10 mouse cellular contexts compared by ENCODE assay signal in genomic region chr8:110859651-110860501, GRCm38 (mm10). TPM values are rescaled to one million over a fixed set of nuclear protein-coding genes. Genes with fewer than 3 reads are reported as not detected.
DNase-seq lines count a peak whose midpoint lies in the region; ATAC-seq and TF ChIP-seq lines count a peak whose summit lies in the region.
"Had no signal": no experiment of that assay in that cellular context is flagged by ENCODE, and none has a peak within 500 bp of the region (broad histone marks: within the 10 kb centered on the region; RNA-seq: fewer than 3 reads in every experiment).

No protein-coding gene starts in this region.

- ATAC-seq in forebrain, postnatal 0 days, result no peak
- ATAC-seq in forebrain, embryonic 13.5 days, result no peak
- ATAC-seq in stomach, postnatal 0 days (ENCODE audit: low FRiP score, low TSS enrichment), result no peak

- H3K4me2 ChIP-seq in forebrain, postnatal 0 days (ENCODE audit: low read depth), result no peak overlapping the region
- H3K4me2 ChIP-seq in forebrain, embryonic 13.5 days, result no peak overlapping the region
- no peak overlapping the region for H3K4me2 ChIP-seq in stomach, postnatal 0 days (replicated peaks; ENCODE audit: low read depth)
- H3K4me2 ChIP-seq: limb, embryonic 15.5 days had no signal

- no peak overlapping the region for H3K4me3 ChIP-seq in forebrain, postnatal 0 days (ENCODE audit: low read depth, low read length)
- H3K4me3 ChIP-seq in forebrain, embryonic 13.5 days, result no peak overlapping the region
- no peak overlapping the region for H3K4me3 ChIP-seq in stomach, postnatal 0 days (ENCODE audit: low read depth, low read length)
- H3K4me3 ChIP-seq: erythroblast, embryonic 14.5 days; limb, embryonic 15.5 days had no signal

- peaks cover 73% of the 10 kb centered on the region for H3K36me3 ChIP-seq in forebrain, postnatal 0 days (ENCODE audit: insufficient read depth)
- H3K36me3 ChIP-seq in forebrain, embryonic 13.5 days (ENCODE audit: poor library complexity, severe bottlenecking), result peaks cover 94% of the 10 kb centered on the region
- peaks cover 14% of the 10 kb centered on the region for H3K36me3 ChIP-seq in stomach, postnatal 0 days (ENCODE audit: control insufficient read depth, insufficient read depth, low read length)

- DNase-seq in forebrain, postnatal 0 days, result peak; percentile 17
- DNase-seq in spleen, adult 12 weeks (ENCODE audit: low spot score), result peak; percentile 34
- DNase-seq in spleen, postnatal 14 days (ENCODE audit: low spot score in 2 of 2), result no peak
- DNase-seq in embryo, embryonic 10.5 days (ENCODE audit: low spot score), result peak; percentile 48
- DNase-seq in stomach, postnatal 0 days (ENCODE audit: low spot score), result no peak
- no peak for DNase-seq in right cerebral cortex, postnatal 4 days
- DNase-seq in urinary bladder, postnatal 14 days (ENCODE audit: low spot score), result no peak

- H3K9me3 ChIP-seq in forebrain, postnatal 0 days (ENCODE audit: low read length), result no peaks in the 10 kb centered on the region
- H3K9me3 ChIP-seq in forebrain, embryonic 13.5 days (replicated peaks), result no peaks in the 10 kb centered on the region
- no peaks in the 10 kb centered on the region for H3K9me3 ChIP-seq in stomach, postnatal 0 days (ENCODE audit: control insufficient read depth, low read length)
- H3K9me3 ChIP-seq: limb, embryonic 15.5 days had no signal

- H3K9ac ChIP-seq in forebrain, postnatal 0 days, result no peak overlapping the region
- no peak overlapping the region for H3K9ac ChIP-seq in forebrain, embryonic 13.5 days
- H3K9ac ChIP-seq in stomach, postnatal 0 days (ENCODE audit: low read length), result no peak overlapping the region
- H3K9ac ChIP-seq: limb, embryonic 15.5 days had no signal

- H3K27ac ChIP-seq in forebrain, postnatal 0 days (ENCODE audit: low read depth, low read length), result no peak overlapping the region
- no peak overlapping the region for H3K27ac ChIP-seq in forebrain, embryonic 13.5 days
- no peak overlapping the region for H3K27ac ChIP-seq in stomach, postnatal 0 days (replicated peaks)
- H3K27ac ChIP-seq: limb, embryonic 15.5 days had no signal

- no peak for TF ChIP-seq EP300 in stomach, postnatal 0 days (optimal IDR thresholded peaks at IDR 0.05)

- H3K4me1 ChIP-seq in forebrain, postnatal 0 days (ENCODE audit: insufficient read depth), result no peaks in the 10 kb centered on the region
- H3K4me1 ChIP-seq in forebrain, embryonic 13.5 days, result no peaks in the 10 kb centered on the region
- no peaks in the 10 kb centered on the region for H3K4me1 ChIP-seq in stomach, postnatal 0 days (replicated peaks; ENCODE audit: control insufficient read depth, insufficient read depth)
- H3K4me1 ChIP-seq: limb, embryonic 15.5 days had no signal

- H3K27me3 ChIP-seq in forebrain, postnatal 0 days (ENCODE audit: insufficient read depth, low read length), result no peaks in the 10 kb centered on the region
- H3K27me3 ChIP-seq in forebrain, embryonic 13.5 days, result no peaks in the 10 kb centered on the region
- H3K27me3 ChIP-seq in stomach, postnatal 0 days (ENCODE audit: control insufficient read depth, insufficient read depth, low read length), result no peaks in the 10 kb centered on the region
- H3K27me3 ChIP-seq: limb, embryonic 15.5 days had no signal

- TF ChIP-seq CTCF in forebrain, postnatal 0 days (IDR thresholded peaks at IDR 0.05; ENCODE audit: low read depth), result peak; percentile 36
- TF ChIP-seq CTCF in stomach, postnatal 0 days (IDR thresholded peaks at IDR 0.05; ENCODE audit: low read depth), result peak; percentile 67

- 80% methylated on average over 7 of the region's 7 CpGs for WGBS in forebrain, postnatal 0 days
- WGBS in forebrain, embryonic 13.5 days, result 89% methylated on average over 7 of the region's 7 CpGs
- 76% methylated on average over 7 of the region's 7 CpGs for WGBS in stomach, postnatal 0 days

RNA-seq across cellular contexts. Expression of gene Sf3b3, which starts 13.3 kb away (rescaled TPM):
- total RNA-seq in forebrain, postnatal 0 days (2014; rRNA removed), result 80.3 and 99.2 TPM in 2 replicates
- 52.9 and 64.8 TPM in 2 replicates for polyA plus RNA-seq in forebrain, postnatal 0 days (2015; fragmentation: Nextera tagmentation; extraction: Ambion mirVana)
- 136 and 153 TPM in 2 replicates for polyA plus RNA-seq in forebrain, embryonic 13.5 days (2015; fragmentation: Nextera tagmentation; extraction: Ambion mirVana)
- polyA plus RNA-seq in stomach, postnatal 0 days (2015; fragmentation: Nextera tagmentation; extraction: Ambion mirVana), result 38.6 and 39.0 TPM in 2 replicates

RNA-seq across cellular contexts. Expression of gene Cog4, which starts 13.5 kb away (rescaled TPM):
- total RNA-seq in forebrain, postnatal 0 days (2014; rRNA removed), result 50.5 and 63.5 TPM in 2 replicates
- polyA plus RNA-seq in forebrain, postnatal 0 days (2015; fragmentation: Nextera tagmentation; extraction: Ambion mirVana), result 35.2 and 45.3 TPM in 2 replicates
- 61.4 and 62.1 TPM in 2 replicates for polyA plus RNA-seq in forebrain, embryonic 13.5 days (2015; fragmentation: Nextera tagmentation; extraction: Ambion mirVana)
- polyA plus RNA-seq in stomach, postnatal 0 days (2015; fragmentation: Nextera tagmentation; extraction: Ambion mirVana), result 34.1 and 34.9 TPM in 2 replicates

RNA-seq across cellular contexts. Expression of gene Fuk, which starts 42.4 kb away (rescaled TPM):
- total RNA-seq in forebrain, postnatal 0 days (2014; rRNA removed), result 8.8 and 12.4 TPM in 2 replicates
- polyA plus RNA-seq in forebrain, postnatal 0 days (2015; fragmentation: Nextera tagmentation; extraction: Ambion mirVana), result 3.5 and 4.5 TPM in 2 replicates
- polyA plus RNA-seq in forebrain, embryonic 13.5 days (2015; fragmentation: Nextera tagmentation; extraction: Ambion mirVana), result 8.8 and 10.3 TPM in 2 replicates
- 6.0 and 6.5 TPM in 2 replicates for polyA plus RNA-seq in stomach, postnatal 0 days (2015; fragmentation: Nextera tagmentation; extraction: Ambion mirVana)

RNA-seq across cellular contexts. Expression of gene Il34, which starts 54.2 kb away (rescaled TPM):
- total RNA-seq in forebrain, postnatal 0 days (2014; rRNA removed), result 10.2 and 11.1 TPM in 2 replicates
- polyA plus RNA-seq in forebrain, postnatal 0 days (2015; fragmentation: Nextera tagmentation; extraction: Ambion mirVana), result 8.8 and 9.1 TPM in 2 replicates
- 1.2 and 1.3 TPM in 2 replicates for polyA plus RNA-seq in forebrain, embryonic 13.5 days (2015; fragmentation: Nextera tagmentation; extraction: Ambion mirVana)
- 5.0 and 6.4 TPM in 2 replicates for polyA plus RNA-seq in stomach, postnatal 0 days (2015; fragmentation: Nextera tagmentation; extraction: Ambion mirVana)
- polyA plus RNA-seq: erythroblast, embryonic 14.5 days had no signal

RNA-seq across cellular contexts. Expression of gene St3gal2, which starts 59.8 kb away (rescaled TPM):
- 27.4 and 30.7 TPM in 2 replicates for total RNA-seq in forebrain, postnatal 0 days (2014; rRNA removed)
- 16.0 and 22.1 TPM in 2 replicates for polyA plus RNA-seq in forebrain, postnatal 0 days (2015; fragmentation: Nextera tagmentation; extraction: Ambion mirVana)
- 17.1 and 18.1 TPM in 2 replicates for polyA plus RNA-seq in forebrain, embryonic 13.5 days (2015; fragmentation: Nextera tagmentation; extraction: Ambion mirVana)
- 7.1 and 7.3 TPM in 2 replicates for polyA plus RNA-seq in stomach, postnatal 0 days (2015; fragmentation: Nextera tagmentation; extraction: Ambion mirVana)

Comparison
In these comparisons a context has a peak if more than half of its experiments do, and no peak if none do; other contexts are left out.
1. DNase-seq: peak in forebrain, postnatal 0 days (single experiment), spleen, adult 12 weeks (single experiment) and embryo, embryonic 10.5 days (single experiment); none in spleen, postnatal 14 days (0 of 2), stomach, postnatal 0 days (single experiment), right cerebral cortex, postnatal 4 days (single experiment) and urinary bladder, postnatal 14 days (single experiment).